Mouse (Mus musculus): ENCODE data around the gene Slc25a35.
"Not testable (repeated sequence)": the region's sequence is repeated elsewhere in the genome, so short reads cannot be mapped to it uniquely, and the experiment has no call there.

Gene Slc25a35

GRCm38 (mm10) chr11:68997080-68997479, 29.1 kb downstream of the Slc25a35 start:
- in situ Hi-C loops (cut with MboI; ENCODE audit: unreplicated experiment in 2 of 2), result loop anchor here in 1 of 2 experiments (25.0 kb wide), 1 partner anchor 435 kb away; the partner anchor contains the start of gene Mfsd6l

- in situ Hi-C loops (cut with MboI; ENCODE audit: unreplicated experiment in 2 of 2), result not testable (repeated sequence)
Measured at GRCm38 (mm10) chr11:69002782-69003181, 34.9 kb downstream of the Slc25a35 start.

- in situ Hi-C loops (cut with MboI; ENCODE audit: unreplicated experiment in 2 of 2), result no loop called here
Measured at GRCm38 (mm10) chr11:69003592-69003991, 35.7 kb downstream of the Slc25a35 start.

- in situ Hi-C loops (cut with MboI; ENCODE audit: unreplicated experiment in 2 of 2), result no loop called here
Measured at GRCm38 (mm10) chr11:69005193-69005592, 37.3 kb downstream of the Slc25a35 start.

- in situ Hi-C loops (cut with MboI; ENCODE audit: unreplicated experiment in 2 of 2), result not testable (repeated sequence)
Measured at GRCm38 (mm10) chr11:69006575-69006974, 38.6 kb downstream of the Slc25a35 start.

- in situ Hi-C loops (cut with MboI; ENCODE audit: unreplicated experiment in 2 of 2), result no loop called here
Measured at GRCm38 (mm10) chr11:69008182-69009121, 40.5 kb downstream of the Slc25a35 start, which contains the start of gene Pfas. TSS of gene Pfas (minus strand) at chr11:69008460.

- in situ Hi-C loops (cut with MboI; ENCODE audit: unreplicated experiment in 2 of 2), result no loop called here
Measured at GRCm38 (mm10) chr11:69009508-69009907, 41.6 kb downstream of the Slc25a35 start.

GRCm38 (mm10) chr11:69010400-69011323, 42.7 kb downstream of the Slc25a35 start:
- in situ Hi-C loops (cut with MboI; ENCODE audit: unreplicated experiment in 2 of 2), result no loop called here

GRCm38 (mm10) chr11:69011445-69011844, 43.5 kb downstream of the Slc25a35 start:
- in situ Hi-C loops (cut with MboI; ENCODE audit: unreplicated experiment in 2 of 2), result not testable (repeated sequence)

- in situ Hi-C loops (cut with MboI; ENCODE audit: unreplicated experiment in 2 of 2), result no loop called here
Measured at GRCm38 (mm10) chr11:69012071-69012601, 44.2 kb downstream of the Slc25a35 start.

GRCm38 (mm10) chr11:69015644-69016441, 47.9 kb downstream of the Slc25a35 start, which contains the start of gene Ctc1:
TSS of gene Ctc1 (plus strand) at chr11:69015911.
- in situ Hi-C loops (cut with MboI; ENCODE audit: unreplicated experiment in 2 of 2), result no loop called here

- in situ Hi-C loops (cut with MboI; ENCODE audit: unreplicated experiment in 2 of 2), result no loop called here
Measured at GRCm38 (mm10) chr11:69016755-69017154, 48.8 kb downstream of the Slc25a35 start.

- in situ Hi-C loops (cut with MboI; ENCODE audit: unreplicated experiment in 2 of 2), result no loop called here
Measured at GRCm38 (mm10) chr11:69020691-69021090, 52.8 kb downstream of the Slc25a35 start.
